Mouse (Mus musculus): ENCODE data around the gene Hivep1. TPM values are rescaled to one million over a fixed set of nuclear protein-coding genes. Genes with fewer than 3 reads are reported as not detected.

Gene Hivep1
- polyA plus RNA-seq, 2 experiments = 13.4 to 15.7 TPM

DNA sequence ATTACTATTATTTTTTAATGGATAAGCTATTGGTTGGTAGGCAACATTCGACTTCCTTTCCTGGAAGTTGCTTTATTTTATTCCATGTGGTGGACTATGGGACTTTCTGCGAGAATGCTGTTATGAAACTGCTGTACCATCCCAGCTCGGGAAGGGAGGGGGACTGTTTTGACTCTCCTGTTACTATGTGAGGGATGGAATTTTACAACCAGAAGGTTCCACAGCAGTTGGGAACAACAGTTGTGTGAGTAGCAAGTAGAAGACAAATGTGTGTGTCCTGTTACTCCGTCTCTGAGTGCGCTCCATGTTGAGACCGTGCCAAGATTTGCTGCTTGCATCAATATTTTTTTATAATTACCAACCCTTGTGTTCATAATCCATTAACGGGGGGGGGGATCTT lies 8.4 kb upstream of the Hivep1 start:
- WGBS = 82% methylated on average over 7 of the region's 7 CpGs
- Histone ChIP-seq H3K36me3 (ENCODE audit: control insufficient read depth, insufficient read depth, low read length) (no peaks in the 10 kb centered on the region), H3K4me1 (ENCODE audit: control insufficient read depth, insufficient read depth, low read length) (no peaks in the 10 kb centered on the region), H3K9ac (ENCODE audit: low read depth, low read length, severe bottlenecking) (no peak overlapping the region), H3K4me3 (replicated peaks; ENCODE audit: low read length) (no peak overlapping the region), H3K9me3 (ENCODE audit: control insufficient read depth, low read length) (no peaks in the 10 kb centered on the region), H3K27ac (replicated peaks; ENCODE audit: low read depth, low read length) (no peak overlapping the region), H3K4me2 (replicated peaks; ENCODE audit: low read depth, low read length, severe bottlenecking) (no peak overlapping the region), H3K27me3 (ENCODE audit: control insufficient read depth, insufficient read depth, low read length) (no peaks in the 10 kb centered on the region)
- DNase-seq (ENCODE audit: low spot score) = no peak
- no peak for TF ChIP-seq POLR2A (IDR thresholded peaks at IDR 0.05; ENCODE audit: borderline replicate concordance, extremely low read depth, insufficient read depth, insufficient read length)
- no peak for ATAC-seq (ENCODE audit: low FRiP score, low read depth)

DNA sequence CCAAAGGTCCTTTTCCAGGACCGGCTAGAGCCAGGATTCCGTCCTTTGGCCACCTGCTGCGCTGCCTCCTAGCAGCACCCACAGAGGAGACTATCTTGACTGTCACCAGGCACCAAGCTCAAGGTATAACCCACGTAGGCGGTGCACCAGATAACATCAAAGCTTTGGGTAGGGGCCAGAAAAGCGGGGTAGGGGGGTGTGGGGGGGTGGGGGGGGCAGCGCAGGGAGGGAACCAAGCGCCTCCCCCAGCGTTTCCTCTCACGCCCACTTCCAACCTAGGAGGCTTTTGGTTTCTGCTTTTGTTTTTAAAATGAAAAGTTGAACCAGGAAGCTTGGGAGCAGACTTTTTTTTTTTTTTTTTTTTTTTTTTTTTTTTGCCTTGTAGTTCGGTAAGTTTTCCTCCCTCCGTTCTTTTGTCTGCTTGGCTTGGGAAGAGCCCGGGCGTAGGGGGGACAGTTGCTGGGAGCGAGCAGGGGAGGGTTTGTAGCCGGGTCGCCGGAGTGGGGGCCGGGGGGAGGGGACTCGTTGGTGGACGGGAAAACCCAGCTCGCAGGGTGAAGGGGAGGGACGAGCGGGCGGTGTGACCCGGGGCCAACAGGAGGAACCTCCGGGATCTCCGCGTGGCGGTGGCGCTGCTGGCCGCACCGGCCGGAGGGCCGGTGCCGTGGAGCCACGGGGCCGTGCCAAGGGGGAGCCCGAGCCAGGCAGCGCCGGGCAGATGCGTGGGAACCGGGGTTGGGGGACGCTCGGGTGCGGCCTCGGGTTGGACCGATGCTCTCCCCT lies 2.6 kb upstream of the Hivep1 start:
- DNase-seq (ENCODE audit: low spot score) = peak; percentile 56
- Histone ChIP-seq H3K4me3 (replicated peaks; ENCODE audit: low read length) (peak overlapping the region; percentile 91), H3K27ac (replicated peaks; ENCODE audit: low read depth, low read length) (peak overlapping the region; percentile 83), H3K4me1 (ENCODE audit: control insufficient read depth, insufficient read depth, low read length) (peaks cover 12% of the 10 kb centered on the region), H3K9ac (ENCODE audit: low read depth, low read length, severe bottlenecking) (peak overlapping the region; percentile 86), H3K36me3 (ENCODE audit: control insufficient read depth, insufficient read depth, low read length) (no peaks in the 10 kb centered on the region), H3K4me2 (replicated peaks; ENCODE audit: low read depth, low read length, severe bottlenecking) (peak overlapping the region; percentile 88), H3K27me3 (ENCODE audit: control insufficient read depth, insufficient read depth, low read length) (no peaks in the 10 kb centered on the region), H3K9me3 (ENCODE audit: control insufficient read depth, low read length) (no peaks in the 10 kb centered on the region)
- no peak for ATAC-seq (ENCODE audit: low FRiP score, low read depth)
- no peak for TF ChIP-seq POLR2A (IDR thresholded peaks at IDR 0.05; ENCODE audit: borderline replicate concordance, extremely low read depth, insufficient read depth, insufficient read length)
- under 1% methylated on average over 44 of the region's 48 CpGs for whole genome bisulfite sequencing

DNA sequence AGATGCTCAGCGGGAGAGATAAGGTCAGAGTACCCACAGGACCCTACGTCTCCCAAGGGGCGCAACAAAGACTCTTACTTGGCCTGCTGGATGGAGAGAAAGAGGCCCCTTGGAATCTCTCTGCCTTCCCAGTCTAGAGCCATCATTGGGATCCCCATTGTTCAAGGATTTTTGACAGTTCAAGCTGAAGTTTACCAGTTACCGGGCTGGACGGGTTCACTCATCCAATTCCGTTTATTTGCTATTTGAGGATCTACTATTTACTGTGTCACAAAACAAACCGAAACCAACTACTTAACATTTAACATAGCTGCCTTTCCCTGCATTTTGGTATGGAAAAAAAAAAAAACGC lies 2.1 kb upstream of the Hivep1 start:
- DNase-seq (ENCODE audit: low spot score) (no peak), ATAC-seq (ENCODE audit: low FRiP score, low read depth) (no peak)
- no peak for TF ChIP-seq POLR2A (IDR thresholded peaks at IDR 0.05; ENCODE audit: borderline replicate concordance, extremely low read depth, insufficient read depth, insufficient read length)
- no peaks in the 10 kb centered on the region for H3K36me3 ChIP-seq (ENCODE audit: control insufficient read depth, insufficient read depth, low read length)
- H3K4me1 ChIP-seq (ENCODE audit: control insufficient read depth, insufficient read depth, low read length) = peaks cover 12% of the 10 kb centered on the region
- H3K27me3 ChIP-seq (ENCODE audit: control insufficient read depth, insufficient read depth, low read length) = no peaks in the 10 kb centered on the region
- H3K4me2 ChIP-seq (replicated peaks; ENCODE audit: low read depth, low read length, severe bottlenecking) = peak overlapping the region; percentile 88
- WGBS = 3% methylated on average over 8 of the region's 8 CpGs
- H3K9me3 ChIP-seq (ENCODE audit: control insufficient read depth, low read length) = no peaks in the 10 kb centered on the region
- peak overlapping the region; percentile 83 for H3K27ac ChIP-seq (replicated peaks; ENCODE audit: low read depth, low read length)
- H3K9ac ChIP-seq (ENCODE audit: low read depth, low read length, severe bottlenecking) = peak overlapping the region; percentile 86
- H3K4me3 ChIP-seq (replicated peaks; ENCODE audit: low read length) = peak overlapping the region; percentile 91

DNA sequence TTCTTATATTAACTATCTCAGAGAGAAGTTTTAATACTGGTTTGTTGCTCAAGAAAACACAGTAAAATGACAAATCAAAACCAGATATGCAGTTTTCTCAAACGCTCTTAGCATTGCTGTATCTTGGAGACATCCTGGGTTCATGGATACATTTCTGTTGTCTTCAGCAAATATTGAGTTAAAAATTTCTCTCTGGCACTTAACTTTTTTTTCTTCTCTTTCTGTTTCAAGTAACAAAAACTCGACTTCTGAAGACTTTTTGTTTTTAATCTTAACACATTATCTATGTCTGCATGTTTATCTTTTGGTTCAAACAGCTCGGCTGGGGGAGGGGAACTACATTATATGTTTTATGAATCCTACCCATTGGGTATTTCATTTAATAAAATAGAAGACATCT lies 1.7 kb upstream of the Hivep1 start:
- DNase-seq (ENCODE audit: low spot score) (peak; percentile 21), ATAC-seq (ENCODE audit: low FRiP score, low read depth) (no peak)
- Histone ChIP-seq H3K36me3 (ENCODE audit: control insufficient read depth, insufficient read depth, low read length) (no peaks in the 10 kb centered on the region), H3K4me2 (replicated peaks; ENCODE audit: low read depth, low read length, severe bottlenecking) (peak overlapping the region; percentile 88), H3K9me3 (ENCODE audit: control insufficient read depth, low read length) (no peaks in the 10 kb centered on the region), H3K4me3 (replicated peaks; ENCODE audit: low read length) (peak overlapping the region; percentile 91), H3K4me1 (ENCODE audit: control insufficient read depth, insufficient read depth, low read length) (peaks cover 12% of the 10 kb centered on the region), H3K27ac (replicated peaks; ENCODE audit: low read depth, low read length) (no peak overlapping the region), H3K9ac (ENCODE audit: low read depth, low read length, severe bottlenecking) (peak overlapping the region; percentile 86; the same call in 1 of the 2 replicates), H3K27me3 (ENCODE audit: control insufficient read depth, insufficient read depth, low read length) (no peaks in the 10 kb centered on the region)
- TF ChIP-seq POLR2A (IDR thresholded peaks at IDR 0.05; ENCODE audit: borderline replicate concordance, extremely low read depth, insufficient read depth, insufficient read length) = no peak
- 6% methylated on average over 3 of the region's 3 CpGs for WGBS

DNA sequence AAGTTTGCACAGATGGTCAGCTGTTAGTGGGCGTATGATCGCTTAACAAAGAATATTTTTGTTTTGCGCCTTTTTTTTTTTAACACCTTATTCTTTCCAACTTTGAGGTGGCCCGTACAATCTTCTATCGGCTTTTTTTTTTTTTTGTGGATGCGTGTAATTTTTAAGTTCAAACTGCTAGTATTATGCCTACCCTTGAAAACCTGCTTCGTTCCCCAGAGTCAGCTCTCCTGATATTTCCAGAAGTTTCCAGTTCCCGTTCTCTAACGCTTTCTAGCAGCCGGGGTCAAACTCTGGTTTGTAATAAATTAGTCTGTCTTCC lies 980 bp upstream of the Hivep1 start:
- Histone ChIP-seq H3K9ac (ENCODE audit: low read depth, low read length, severe bottlenecking) (peak overlapping the region; percentile 89), H3K27ac (replicated peaks; ENCODE audit: low read depth, low read length) (peak overlapping the region; percentile 61), H3K4me2 (replicated peaks; ENCODE audit: low read depth, low read length, severe bottlenecking) (peak overlapping the region; percentile 88), H3K4me1 (ENCODE audit: control insufficient read depth, insufficient read depth, low read length) (peaks cover 12% of the 10 kb centered on the region), H3K36me3 (ENCODE audit: control insufficient read depth, insufficient read depth, low read length) (0 out of 2 replicates have a peak, but pooled peaks cover 6% of the 10 kb centered on the region), H3K4me3 (replicated peaks; ENCODE audit: low read length) (peak overlapping the region; percentile 91), H3K9me3 (ENCODE audit: control insufficient read depth, low read length) (no peaks in the 10 kb centered on the region), H3K27me3 (ENCODE audit: control insufficient read depth, insufficient read depth, low read length) (no peaks in the 10 kb centered on the region)
- TF ChIP-seq POLR2A (IDR thresholded peaks at IDR 0.05; ENCODE audit: borderline replicate concordance, extremely low read depth, insufficient read depth, insufficient read length) = no peak
- under 1% methylated on average over 10 of the region's 10 CpGs for WGBS
- DNase-seq (ENCODE audit: low spot score) (no peak), ATAC-seq (ENCODE audit: low FRiP score, low read depth) (no peak)
